Mouse (Mus musculus): ENCODE results near the gene Cnih3. TPM values are rescaled to one million over a fixed set of nuclear protein-coding genes. Genes with fewer than 3 reads are reported as not detected.

Gene Cnih3
- polyA plus RNA-seq, 1 experiment from 2014 or later = 2.1 TPM

DNA sequence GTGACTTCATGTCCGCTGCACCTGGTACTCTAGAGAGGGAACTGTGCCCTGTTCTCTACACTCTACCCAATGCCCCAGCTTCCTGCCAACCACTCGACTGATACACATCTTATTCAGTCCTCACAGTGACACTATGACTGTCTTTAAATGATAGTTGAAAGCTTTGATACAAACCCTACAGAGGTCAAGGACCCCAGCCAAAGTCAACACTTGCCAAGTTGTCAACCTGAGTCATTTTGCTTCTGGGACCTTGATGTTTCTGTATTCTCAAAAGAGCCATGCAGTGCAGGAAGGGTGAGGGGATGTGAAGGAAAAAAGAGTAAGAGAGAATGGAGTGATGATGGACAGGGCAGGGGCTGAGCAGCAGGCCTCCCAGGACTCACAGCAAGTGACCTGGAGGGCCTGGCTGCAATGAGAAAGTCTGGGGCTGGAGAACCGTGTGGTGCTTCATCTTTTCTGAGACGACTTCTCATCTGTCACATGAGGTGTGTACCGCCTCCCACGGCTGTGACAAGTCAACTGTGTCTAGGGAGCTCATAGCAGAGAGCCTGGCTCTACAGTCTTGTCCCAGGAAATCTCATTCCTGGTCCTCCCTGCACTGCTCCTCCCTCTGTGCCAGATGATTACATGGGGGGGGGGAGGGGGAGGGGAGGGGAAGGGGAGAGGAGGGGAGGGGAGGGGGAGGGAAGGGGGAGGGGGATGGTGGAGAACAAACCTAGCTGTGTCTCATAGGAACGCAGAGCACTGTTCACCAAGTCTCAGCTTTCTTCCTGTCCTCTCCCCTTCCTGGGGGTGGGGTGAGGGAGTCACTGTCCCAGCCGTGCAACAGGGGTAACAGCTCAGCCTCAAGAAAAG, 109.8 kb downstream of the Cnih3 start:
- H3K27me3 ChIP-seq (ENCODE audit: control insufficient read depth, insufficient read depth, low read length) = no peaks in the 10 kb centered on the region
- WGBS = 57% methylated on average over 8 of the region's 8 CpGs
- peaks cover 4% of the 10 kb centered on the region; the same call in 1 of the 2 replicates for H3K4me1 ChIP-seq (ENCODE audit: control insufficient read depth, insufficient read depth, low read length)
- H3K36me3 ChIP-seq (ENCODE audit: control insufficient read depth, insufficient read depth, low read length) = no peaks in the 10 kb centered on the region
- no peak overlapping the region for H3K27ac ChIP-seq (ENCODE audit: low read depth, low read length)
- ATAC-seq (ENCODE audit: insufficient read depth, low FRiP score, low TSS enrichment) (no peak), DNase-seq (ENCODE audit: low spot score) (no peak)
- H3K4me2 ChIP-seq (ENCODE audit: low read depth) = no peak overlapping the region
- H3K9me3 ChIP-seq (ENCODE audit: control insufficient read depth, low read length) = no peaks in the 10 kb centered on the region
- H3K9ac ChIP-seq (ENCODE audit: low read length) = no peak overlapping the region
- no peak overlapping the region for H3K4me3 ChIP-seq (ENCODE audit: low read depth, low read length)

DNA sequence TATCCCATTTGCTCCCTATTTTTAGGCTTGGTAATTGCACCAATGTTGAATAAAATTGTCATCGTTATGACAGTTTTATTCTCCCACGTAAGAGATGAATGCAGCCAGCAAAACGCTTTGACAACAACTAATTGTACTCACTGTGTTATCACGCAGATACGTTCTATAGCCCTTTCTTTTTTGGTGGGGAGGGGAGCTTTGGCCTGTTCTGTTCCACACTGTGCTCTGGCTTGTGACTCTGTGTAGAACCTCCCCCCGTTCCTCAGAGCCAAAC, 110.4 kb downstream of the Cnih3 start:
- no peaks in the 10 kb centered on the region for H3K9me3 ChIP-seq (ENCODE audit: control insufficient read depth, low read length)
- DNase-seq (ENCODE audit: low spot score) (no peak), ATAC-seq (ENCODE audit: insufficient read depth, low FRiP score, low TSS enrichment) (no peak)
- no peak overlapping the region for H3K4me3 ChIP-seq (ENCODE audit: low read depth, low read length)
- no peak overlapping the region for H3K4me2 ChIP-seq (ENCODE audit: low read depth)
- H3K36me3 ChIP-seq (ENCODE audit: control insufficient read depth, insufficient read depth, low read length) = no peaks in the 10 kb centered on the region
- 90% methylated on average over 6 of the region's 6 CpGs for WGBS
- no peaks in the 10 kb centered on the region for H3K27me3 ChIP-seq (ENCODE audit: control insufficient read depth, insufficient read depth, low read length)
- no peak overlapping the region for H3K9ac ChIP-seq (ENCODE audit: low read length)
- peaks cover 4% of the 10 kb centered on the region; the same call in 1 of the 2 replicates for H3K4me1 ChIP-seq (ENCODE audit: control insufficient read depth, insufficient read depth, low read length)
- no peak overlapping the region for H3K27ac ChIP-seq (ENCODE audit: low read depth, low read length)

DNA sequence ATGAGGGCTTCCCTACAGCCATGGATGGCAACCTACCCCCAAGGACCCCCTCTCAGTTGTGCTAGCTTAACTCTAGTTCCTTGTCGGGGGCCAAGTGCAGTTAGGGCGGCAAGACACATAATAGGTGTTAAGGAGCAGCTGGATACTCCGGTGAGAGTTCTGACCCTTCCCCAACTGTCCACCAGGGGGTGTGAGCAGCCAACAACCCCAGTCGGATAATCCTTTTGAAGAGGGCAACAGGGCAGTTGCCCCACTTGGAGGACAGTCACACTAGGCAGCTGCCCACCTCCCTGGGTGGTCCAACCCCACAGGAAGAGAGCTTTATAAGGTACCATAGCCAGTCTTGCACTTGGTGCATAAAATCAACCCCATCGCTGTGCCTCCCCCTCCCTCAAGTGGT, 112.6 kb downstream of the Cnih3 start:
- Histone ChIP-seq H3K4me3 (ENCODE audit: low read depth, low read length) (no peak overlapping the region), H3K9me3 (ENCODE audit: control insufficient read depth, low read length) (no peaks in the 10 kb centered on the region), H3K4me2 (ENCODE audit: low read depth) (no peak overlapping the region), H3K4me1 (ENCODE audit: control insufficient read depth, insufficient read depth, low read length) (peaks cover 4% of the 10 kb centered on the region; the same call in 1 of the 2 replicates), H3K9ac (ENCODE audit: low read length) (no peak overlapping the region), H3K36me3 (ENCODE audit: control insufficient read depth, insufficient read depth, low read length) (no peaks in the 10 kb centered on the region), H3K27me3 (ENCODE audit: control insufficient read depth, insufficient read depth, low read length) (no peaks in the 10 kb centered on the region), H3K27ac (ENCODE audit: low read depth, low read length) (no peak overlapping the region)
- WGBS = 54% methylated on average over 5 of the region's 5 CpGs
- DNase-seq (ENCODE audit: low spot score) = peak; percentile 38
- no peak for ATAC-seq (ENCODE audit: insufficient read depth, low FRiP score, low TSS enrichment)

DNA sequence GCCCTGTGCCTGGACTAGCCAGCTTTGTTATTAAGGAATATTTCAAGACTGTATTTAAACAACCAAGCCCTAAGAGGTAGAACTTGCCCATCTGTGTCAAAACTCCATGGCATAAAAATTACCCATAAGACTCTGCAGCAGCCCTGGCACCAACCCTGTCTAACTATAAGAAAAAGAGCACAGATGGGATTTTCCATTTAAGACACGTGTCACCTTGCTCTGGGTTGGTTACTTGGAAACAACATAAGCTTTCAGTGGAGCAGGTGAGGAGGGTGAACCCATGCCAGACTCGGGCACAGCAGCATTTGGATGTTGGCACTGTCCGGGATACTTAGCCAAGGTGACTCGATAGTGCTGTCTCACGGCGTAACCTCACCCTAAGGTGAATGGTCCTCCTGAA, 113.6 kb downstream of the Cnih3 start:
- H3K27me3 ChIP-seq (ENCODE audit: control insufficient read depth, insufficient read depth, low read length) = no peaks in the 10 kb centered on the region
- H3K9ac ChIP-seq (ENCODE audit: low read length) = no peak overlapping the region
- H3K4me2 ChIP-seq (ENCODE audit: low read depth) = no peak overlapping the region
- no peaks in the 10 kb centered on the region for H3K9me3 ChIP-seq (ENCODE audit: control insufficient read depth, low read length)
- no peak for ATAC-seq (ENCODE audit: insufficient read depth, low FRiP score, low TSS enrichment)
- H3K36me3 ChIP-seq (ENCODE audit: control insufficient read depth, insufficient read depth, low read length) = no peaks in the 10 kb centered on the region
- WGBS = 93% methylated on average over 6 of the region's 6 CpGs
- H3K4me1 ChIP-seq (ENCODE audit: control insufficient read depth, insufficient read depth, low read length) = peaks cover 4% of the 10 kb centered on the region; the same call in 1 of the 2 replicates
- no peak overlapping the region for H3K27ac ChIP-seq (ENCODE audit: low read depth, low read length)
- no peak for DNase-seq (ENCODE audit: low spot score)
- H3K4me3 ChIP-seq (ENCODE audit: low read depth, low read length) = no peak overlapping the region

DNA sequence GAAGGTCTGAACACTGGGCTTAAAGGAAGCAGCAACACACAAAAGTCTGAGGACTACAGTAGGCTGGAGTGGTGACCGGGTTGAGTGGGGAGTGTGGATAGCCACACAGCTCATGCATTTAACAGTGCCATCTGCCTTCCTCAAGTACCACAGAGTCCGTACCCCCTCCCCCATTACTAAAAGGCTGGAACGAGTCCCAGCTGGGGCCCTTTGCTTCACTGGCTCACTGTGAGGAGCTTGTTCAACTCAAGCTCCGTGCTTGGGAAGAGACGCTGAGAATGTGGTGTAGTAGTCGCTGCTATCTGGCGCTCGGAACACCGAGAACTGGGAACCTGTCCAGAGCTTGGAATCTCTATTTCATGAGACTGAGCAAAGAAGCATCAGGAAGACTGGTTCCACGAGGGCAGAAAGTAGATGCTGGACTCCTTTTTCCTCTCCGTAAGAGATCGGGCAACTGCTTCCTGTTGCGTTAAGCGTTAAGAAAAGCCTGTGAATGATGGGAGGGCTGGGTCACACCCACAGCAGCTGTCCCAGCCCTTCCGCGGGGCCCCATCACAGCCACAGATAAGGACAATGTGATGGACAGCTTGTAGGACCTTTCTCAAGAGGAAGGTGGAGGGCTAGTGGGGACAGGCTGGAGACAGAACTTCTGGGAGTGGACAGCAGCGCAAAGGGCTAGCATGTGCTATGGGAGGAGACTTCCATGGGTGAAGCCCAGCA, 114.3 kb downstream of the Cnih3 start:
- Histone ChIP-seq H3K4me2 (ENCODE audit: low read depth) (no peak overlapping the region), H3K4me3 (ENCODE audit: low read depth, low read length) (no peak overlapping the region), H3K4me1 (ENCODE audit: control insufficient read depth, insufficient read depth, low read length) (peaks cover 4% of the 10 kb centered on the region; the same call in 1 of the 2 replicates), H3K27ac (ENCODE audit: low read depth, low read length) (no peak overlapping the region), H3K36me3 (ENCODE audit: control insufficient read depth, insufficient read depth, low read length) (no peaks in the 10 kb centered on the region), H3K27me3 (ENCODE audit: control insufficient read depth, insufficient read depth, low read length) (no peaks in the 10 kb centered on the region), H3K9me3 (ENCODE audit: control insufficient read depth, low read length) (no peaks in the 10 kb centered on the region), H3K9ac (ENCODE audit: low read length) (no peak overlapping the region)
- WGBS = 80% methylated on average over 17 of the region's 17 CpGs
- ATAC-seq (ENCODE audit: insufficient read depth, low FRiP score, low TSS enrichment) = no peak
- DNase-seq (ENCODE audit: low spot score) = peak; percentile 19

DNA sequence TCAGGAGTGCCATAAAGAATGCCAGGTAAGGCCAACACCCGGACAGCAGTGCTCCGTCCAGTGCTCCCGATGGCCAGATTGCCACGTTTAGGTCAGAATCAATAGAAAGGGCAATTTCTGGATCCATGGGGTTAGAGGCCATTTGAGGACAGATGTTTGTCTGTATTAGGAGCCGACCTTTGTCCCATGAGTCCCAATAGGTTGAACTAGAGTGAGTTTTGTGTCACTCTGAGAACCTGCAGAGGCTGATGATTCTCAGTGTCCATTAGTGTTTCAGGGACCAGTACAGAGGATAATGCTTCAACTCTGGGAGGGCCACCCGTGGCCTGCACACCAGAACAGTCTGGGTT, 114.9 kb downstream of the Cnih3 start:
- no peak overlapping the region for H3K4me2 ChIP-seq (ENCODE audit: low read depth)

DNA sequence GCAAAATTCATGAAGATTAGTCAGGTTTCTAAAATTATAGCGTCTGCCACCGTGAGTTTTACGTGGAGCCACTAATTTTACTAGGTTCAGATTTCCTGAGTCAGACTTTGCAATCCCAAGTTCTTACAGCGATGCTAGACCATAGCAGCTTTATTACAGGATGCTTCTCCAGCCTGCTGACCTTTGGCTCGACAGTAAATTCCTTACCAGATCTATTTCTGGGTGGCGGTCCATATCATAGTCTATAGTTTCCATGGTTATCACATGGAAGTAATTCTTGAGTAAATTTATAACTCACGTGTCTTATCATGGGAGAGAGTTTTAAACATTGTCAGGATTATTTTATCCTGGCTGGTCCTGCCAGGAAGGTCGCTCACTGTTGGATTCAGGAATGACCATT, 117.0 kb downstream of the Cnih3 start:
- H3K27me3 ChIP-seq (ENCODE audit: control insufficient read depth, insufficient read depth, low read length) = no peaks in the 10 kb centered on the region
- no peak overlapping the region for H3K27ac ChIP-seq (ENCODE audit: low read depth, low read length)
- no peaks in the 10 kb centered on the region for H3K9me3 ChIP-seq (ENCODE audit: control insufficient read depth, low read length)
- no peak overlapping the region for H3K4me2 ChIP-seq (ENCODE audit: low read depth)
- 82% methylated on average over 8 of the region's 8 CpGs for WGBS
- no peak overlapping the region for H3K9ac ChIP-seq (ENCODE audit: low read length)
- ATAC-seq (ENCODE audit: insufficient read depth, low FRiP score, low TSS enrichment) = no peak
- no peak overlapping the region for H3K4me3 ChIP-seq (ENCODE audit: low read depth, low read length)
- peaks cover 4% of the 10 kb centered on the region; the same call in 1 of the 2 replicates for H3K4me1 ChIP-seq (ENCODE audit: control insufficient read depth, insufficient read depth, low read length)
- no peak for DNase-seq (ENCODE audit: low spot score)
- H3K36me3 ChIP-seq (ENCODE audit: control insufficient read depth, insufficient read depth, low read length) = no peaks in the 10 kb centered on the region

More for the DNA sequence above, 114.9 kb downstream of the Cnih3 start:
- DNase-seq (ENCODE audit: low spot score) = no peak
- H3K9ac ChIP-seq (ENCODE audit: low read length) = no peak overlapping the region
- H3K27me3 ChIP-seq (ENCODE audit: control insufficient read depth, insufficient read depth, low read length) = no peaks in the 10 kb centered on the region
- no peak for ATAC-seq (ENCODE audit: insufficient read depth, low FRiP score, low TSS enrichment)
- H3K27ac ChIP-seq (ENCODE audit: low read depth, low read length) = no peak overlapping the region
- H3K9me3 ChIP-seq (ENCODE audit: control insufficient read depth, low read length) = no peaks in the 10 kb centered on the region
- peaks cover 4% of the 10 kb centered on the region; the same call in 1 of the 2 replicates for H3K4me1 ChIP-seq (ENCODE audit: control insufficient read depth, insufficient read depth, low read length)
- H3K4me3 ChIP-seq (ENCODE audit: low read depth, low read length) = no peak overlapping the region
- no peaks in the 10 kb centered on the region for H3K36me3 ChIP-seq (ENCODE audit: control insufficient read depth, insufficient read depth, low read length)
- WGBS = 83% methylated on average over 6 of the region's 6 CpGs

DNA sequence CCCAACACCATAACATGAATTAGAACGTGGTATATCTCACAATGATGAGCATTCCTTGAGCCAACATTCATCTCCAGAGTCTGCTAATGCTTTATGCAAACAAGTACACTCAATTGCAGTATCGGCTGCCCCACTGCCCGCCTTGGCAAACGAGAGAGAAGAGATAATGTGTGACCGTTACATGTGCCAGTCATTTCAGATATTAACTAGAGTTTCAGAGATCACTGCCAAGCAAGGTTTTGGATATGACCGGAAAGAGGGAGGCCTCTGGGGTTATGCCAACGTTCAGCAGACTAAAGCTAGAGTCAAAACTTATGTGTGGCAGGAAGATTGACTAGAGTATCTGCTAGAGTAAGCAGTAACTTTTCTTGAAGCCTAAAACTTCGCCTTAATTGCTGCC, 123.7 kb downstream of the Cnih3 start:
- WGBS = 82% methylated on average over 8 of the region's 8 CpGs
- ATAC-seq (ENCODE audit: insufficient read depth, low FRiP score, low TSS enrichment) = no peak
- no peak overlapping the region for H3K4me3 ChIP-seq (ENCODE audit: low read depth, low read length)

DNA sequence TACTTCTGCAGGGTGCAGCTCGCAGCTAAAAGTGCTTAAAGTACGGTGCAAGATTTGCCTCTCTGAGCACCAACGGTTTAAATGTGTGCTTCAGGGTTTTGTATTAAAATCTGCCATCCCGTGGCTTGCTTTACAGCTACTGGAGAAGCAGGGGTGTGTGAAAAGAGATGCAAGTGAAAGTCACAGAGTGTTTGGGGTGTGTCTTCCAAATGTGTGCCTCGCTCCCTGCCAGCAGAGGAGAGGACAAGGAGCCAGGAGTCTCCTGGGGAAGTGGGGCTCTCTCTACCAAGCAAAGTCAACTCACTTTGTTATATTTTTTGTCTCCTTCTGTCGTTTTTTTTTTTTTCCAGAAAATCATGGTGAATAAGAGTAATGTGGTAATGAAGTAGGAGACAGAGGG, 124.1 kb downstream of the Cnih3 start:
- H3K9me3 ChIP-seq (ENCODE audit: control insufficient read depth, low read length) = no peaks in the 10 kb centered on the region
- no peaks in the 10 kb centered on the region for H3K36me3 ChIP-seq (ENCODE audit: control insufficient read depth, insufficient read depth, low read length)
- H3K9ac ChIP-seq (ENCODE audit: low read length) = no peak overlapping the region
- no peaks in the 10 kb centered on the region for H3K27me3 ChIP-seq (ENCODE audit: control insufficient read depth, insufficient read depth, low read length)
- H3K4me1 ChIP-seq (ENCODE audit: control insufficient read depth, insufficient read depth, low read length) = no peaks in the 10 kb centered on the region
- 79% methylated on average over 6 of the region's 6 CpGs for WGBS
- DNase-seq (ENCODE audit: low spot score) (no peak), ATAC-seq (ENCODE audit: insufficient read depth, low FRiP score, low TSS enrichment) (no peak)
- no peak overlapping the region for H3K27ac ChIP-seq (ENCODE audit: low read depth, low read length)
- H3K4me3 ChIP-seq (ENCODE audit: low read depth, low read length) = no peak overlapping the region
- H3K4me2 ChIP-seq (ENCODE audit: low read depth) = no peak overlapping the region

More for the DNA sequence above, 123.7 kb downstream of the Cnih3 start:
- no peak for DNase-seq (ENCODE audit: low spot score)
- H3K27me3 ChIP-seq (ENCODE audit: control insufficient read depth, insufficient read depth, low read length) = no peaks in the 10 kb centered on the region
- no peak overlapping the region for H3K27ac ChIP-seq (ENCODE audit: low read depth, low read length)
- no peaks in the 10 kb centered on the region for H3K36me3 ChIP-seq (ENCODE audit: control insufficient read depth, insufficient read depth, low read length)
- H3K9ac ChIP-seq (ENCODE audit: low read length) = no peak overlapping the region
- no peaks in the 10 kb centered on the region for H3K4me1 ChIP-seq (ENCODE audit: control insufficient read depth, insufficient read depth, low read length)
- H3K4me2 ChIP-seq (ENCODE audit: low read depth) = no peak overlapping the region
- H3K9me3 ChIP-seq (ENCODE audit: control insufficient read depth, low read length) = no peaks in the 10 kb centered on the region
